Mouse (Mus musculus) liver, postnatal 0 days (tissue): Measurements from ENCODE around the gene Pclaf. TPM values are rescaled to one million over a fixed set of nuclear protein-coding genes. Genes with fewer than 3 reads are reported as not detected.

Experiments
- ATAC-seq: fragments of 200-750 bp; cut with Nextera tagmentation; 2 replicates; pipeline ENCODE4 v1.8.0; 2017; ENCODE audit warnings: mild to moderate bottlenecking, moderate library complexity
- DNase-seq: peaks from one replicate; pipeline ENCODE4 v3.0.0-alpha.2; 2016
- H3K27ac ChIP-seq: fragments of 300-500 bp; sonication (generic); 2 replicates; pipeline ENCODE4 v1.5.1; 2014; ENCODE audit warnings: antibody characterized with exemption, moderate library complexity, mild to moderate bottlenecking, low read depth
- H3K27me3 ChIP-seq: fragments of 300-500 bp; sonication (generic); 2 replicates; pipeline ENCODE4 v1.6.1; 2014; ENCODE audit warnings: low read length, control low read depth, mixed read lengths; ENCODE audit not compliant: insufficient read depth
- H3K36me3 ChIP-seq: fragments of 300-500 bp; sonication (generic); replicated peaks from 2 replicates; pipeline ENCODE4 v1.6.1; 2014; ENCODE audit warnings: mild to moderate bottlenecking, control low read depth, low read length, moderate library complexity, mixed read lengths; ENCODE audit not compliant: insufficient read depth
- H3K4me1 ChIP-seq: fragments of 300-500 bp; sonication (generic); 2 replicates; pipeline ENCODE4 v1.6.1; 2014; ENCODE audit warnings: antibody characterized with exemption, mild to moderate bottlenecking, control low read depth; ENCODE audit not compliant: insufficient read depth
- H3K4me2 ChIP-seq: fragments of 300-500 bp; sonication (generic); 2 replicates; pipeline ENCODE4 v1.6.1; 2014; ENCODE audit warnings: low read depth, mild to moderate bottlenecking, low read length, moderate library complexity, mixed read lengths
- H3K4me3 ChIP-seq: fragments of 300-500 bp; sonication (generic); 2 replicates; pipeline ENCODE4 v1.5.1; 2014; ENCODE audit warnings: low read depth, low read length
- H3K9ac ChIP-seq: fragments of 300-500 bp; sonication (generic); replicated peaks from 2 replicates; pipeline ENCODE4 v1.6.1; 2014; ENCODE audit warnings: mild to moderate bottlenecking, moderate library complexity
- H3K9me3 ChIP-seq: fragments of 300-500 bp; sonication (generic); 2 replicates; pipeline ENCODE4 v1.6.1; 2016; ENCODE audit warnings: mild to moderate bottlenecking, control low read depth, low read length, mixed read lengths
- CTCF ChIP-seq: sonication (generic); IDR thresholded peaks from 2 replicates; pipeline ENCODE4 v1.5.1; 2016; ENCODE audit warnings: antibody characterized with exemption, low read depth
- EP300 ChIP-seq: IDR thresholded peaks from 2 replicates; pipeline ENCODE4 v1.6.1; 2016; ENCODE audit warnings: antibody characterized with exemption, low read depth, mild to moderate bottlenecking
- WGBS: fragments of 180-500 bp; shearing (Covaris S2); extraction: QIAGEN DNeasy Blood & Tissue Kit; methylation state at CpG from one replicate; pipeline ENCODE4 v1.1.7; 2014; ENCODE audit not compliant: insufficient replicate concordance; 5-methylcytosine and 5-hydroxymethylcytosine counted together
- polyA plus RNA-seq: library from polyadenylated mRNA; unstranded; fragments of >200 nt; fragmentation: Nextera tagmentation; extraction: Ambion mirVana; gene quantifications from 2 replicates; pipeline ENCODE4 v1.2.1, GENCODE M21; 2015

Pclaf gene
- polyA plus RNA-seq, 1 experiment from 2014 or later, result 61.7 TPM

GRCm38 (mm10) chr9:65891126-65891525, 1.1 kb downstream of the Pclaf start:
- Histone ChIP-seq H3K27ac (no peak overlapping the region), H3K36me3 (peaks cover 15% of the 10 kb centered on the region), H3K4me3 (peak overlapping the region; percentile 65), H3K9ac (peak overlapping the region; percentile 73), H3K27me3 (no peaks in the 10 kb centered on the region), H3K9me3 (no peaks in the 10 kb centered on the region), H3K4me2 (peak overlapping the region; percentile 78), H3K4me1 (peaks cover 6% of the 10 kb centered on the region)
- WGBS, result 6% methylated on average over 5 of the region's 5 CpGs
- no peak for TF ChIP-seq CTCF
- no peak for TF ChIP-seq EP300
- ATAC-seq, result no peak
- no peak for DNase-seq

- no peak overlapping the region for H3K9ac ChIP-seq
- DNase-seq, result no peak
- WGBS, result 89% methylated on average over 2 of the region's 2 CpGs
- no peak for ATAC-seq
- no peak overlapping the region for H3K4me3 ChIP-seq
- TF ChIP-seq EP300, result no peak
- no peak for TF ChIP-seq CTCF
- H3K27ac ChIP-seq, result no peak overlapping the region
- no peaks in the 10 kb centered on the region for H3K27me3 ChIP-seq
- peaks cover 43% of the 10 kb centered on the region for H3K36me3 ChIP-seq
- no peaks in the 10 kb centered on the region for H3K9me3 ChIP-seq
- H3K4me1 ChIP-seq, result no peaks in the 10 kb centered on the region
- no peak overlapping the region for H3K4me2 ChIP-seq
Measured at GRCm38 (mm10) chr9:65896977-65897376, 6.9 kb downstream of the Pclaf start.

GRCm38 (mm10) chr9:65902879-65903278, 12.8 kb downstream of the Pclaf start:
- Histone ChIP-seq H3K36me3 (peaks cover 21% of the 10 kb centered on the region), H3K27ac (no peak overlapping the region), H3K9me3 (no peaks in the 10 kb centered on the region), H3K4me2 (no peak overlapping the region), H3K27me3 (no peaks in the 10 kb centered on the region), H3K4me3 (no peak overlapping the region), H3K4me1 (peaks cover 2% of the 10 kb centered on the region; the same call in 1 of the 2 replicates), H3K9ac (no peak overlapping the region)
- TF ChIP-seq EP300 (no peak), CTCF (no peak)
- ATAC-seq (no peak), DNase-seq (no peak)
- WGBS, result 68% methylated on average over 3 of the region's 3 CpGs

- DNase-seq (no peak), ATAC-seq (no peak)
- H3K9ac ChIP-seq, result no peak overlapping the region
- peaks cover 20% of the 10 kb centered on the region for H3K36me3 ChIP-seq
- H3K4me3 ChIP-seq, result no peak overlapping the region
- TF ChIP-seq CTCF, result peak; percentile 58
- no peak for TF ChIP-seq EP300
- H3K4me2 ChIP-seq, result no peak overlapping the region
- no peak overlapping the region for H3K27ac ChIP-seq
- no peaks in the 10 kb centered on the region for H3K27me3 ChIP-seq
- H3K9me3 ChIP-seq, result no peaks in the 10 kb centered on the region
- peaks cover 3% of the 10 kb centered on the region; the same call in 1 of the 2 replicates for H3K4me1 ChIP-seq
Measured at GRCm38 (mm10) chr9:65903419-65903818, 13.4 kb downstream of the Pclaf start.

- peak within 1 kb of the TSS; percentile 78 for H3K4me3 ChIP-seq
- under 1% methylated on average over 38 of the region's 38 CpGs for WGBS
- TF ChIP-seq CTCF (peak; percentile 58), EP300 (no peak; the same call in 1 of the 2 replicates)
- peak; percentile 92 for DNase-seq
- H3K36me3 ChIP-seq, result peaks cover 8% of the 10 kb centered on the region; the same call in 1 of the 2 replicates
- H3K4me1 ChIP-seq, result peaks cover 12% of the 10 kb centered on the region
- H3K9ac ChIP-seq, result peak within 1 kb of the TSS; percentile 74
- peak within 1 kb of the TSS; percentile 76 for H3K27ac ChIP-seq
- H3K4me2 ChIP-seq, result peak within 1 kb of the TSS; percentile 97
- H3K27me3 ChIP-seq, result no peaks in the 10 kb centered on the region
- no peaks in the 10 kb centered on the region for H3K9me3 ChIP-seq
- ATAC-seq, result peak; percentile 98
Measured at GRCm38 (mm10) chr9:65908394-65909300, 18.6 kb downstream of the Pclaf start, which contains the start of the genes Trip4 and Csnk1g1. Gene Trip4 (minus strand): TSS chr9:65908794. Gene Csnk1g1 (plus strand): TSS chr9:65908924.

GRCm38 (mm10) chr9:65909301-65909801, 19.3 kb downstream of the Pclaf start:
- Histone ChIP-seq H3K36me3 (peaks cover 6% of the 10 kb centered on the region; the same call in 1 of the 2 replicates), H3K27ac (peak overlapping the region; percentile 76), H3K4me1 (peaks cover 12% of the 10 kb centered on the region), H3K9ac (peak overlapping the region; percentile 74), H3K4me3 (peak overlapping the region; percentile 78), H3K27me3 (no peaks in the 10 kb centered on the region), H3K4me2 (peak overlapping the region; percentile 97), H3K9me3 (no peaks in the 10 kb centered on the region)
- TF ChIP-seq CTCF (no peak; the same call in 1 of the 2 replicates), EP300 (no peak)
- under 1% methylated on average over 33 of the region's 34 CpGs for WGBS
- DNase-seq (no peak), ATAC-seq (peak; percentile 58)
